Mouse (Mus musculus): Measurements from ENCODE around the gene Cyp8b1. TPM values are rescaled to one million over a fixed set of nuclear protein-coding genes. Genes with fewer than 3 reads are reported as not detected.

The Cyp8b1 gene
- polyA plus RNA-seq, 1 experiment from 2014 or later = not detected

DNA sequence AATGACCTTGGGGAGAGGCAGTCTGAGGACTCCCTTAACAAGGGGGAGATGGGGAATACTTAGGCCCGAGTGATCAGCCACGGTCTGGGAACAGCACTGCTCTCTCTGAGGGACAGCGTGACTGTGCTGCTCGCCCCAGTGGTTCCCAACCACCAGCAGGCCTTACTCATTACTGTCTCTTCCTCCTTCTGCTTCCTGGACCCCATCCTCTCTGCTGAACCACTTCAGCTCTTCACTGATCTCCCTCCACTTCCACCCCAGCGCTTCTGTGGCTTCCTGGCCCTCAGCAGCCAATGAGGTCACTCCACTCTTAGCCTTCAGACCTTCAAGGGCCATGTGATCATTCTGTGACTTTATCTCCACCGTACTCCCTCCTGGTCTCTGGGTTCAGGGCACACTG lies 6.5 kb downstream of the Cyp8b1 start:
- 87% methylated on average over 6 of the region's 6 CpGs for whole genome bisulfite sequencing
- H3K9me3 ChIP-seq (ENCODE audit: control insufficient read depth, low read length) = no peaks in the 10 kb centered on the region
- no peaks in the 10 kb centered on the region for H3K4me1 ChIP-seq (replicated peaks; ENCODE audit: control insufficient read depth, insufficient read depth, low read length)
- H3K27ac ChIP-seq (ENCODE audit: low read depth, low read length) = no peak overlapping the region
- H3K27me3 ChIP-seq (ENCODE audit: control insufficient read depth, insufficient read depth, low read length) = no peaks in the 10 kb centered on the region
- ATAC-seq (replicated peaks; ENCODE audit: low FRiP score) = no peak
- no peak overlapping the region for H3K9ac ChIP-seq (ENCODE audit: low read length)
- no peak overlapping the region for H3K4me3 ChIP-seq (ENCODE audit: low read depth, low read length)
- DNase-seq (ENCODE audit: low spot score) = no peak
- no peak overlapping the region for H3K4me2 ChIP-seq (ENCODE audit: low read depth, low read length, severe bottlenecking)
- no peaks in the 10 kb centered on the region for H3K36me3 ChIP-seq (ENCODE audit: control insufficient read depth, insufficient read depth, low read length)

DNA sequence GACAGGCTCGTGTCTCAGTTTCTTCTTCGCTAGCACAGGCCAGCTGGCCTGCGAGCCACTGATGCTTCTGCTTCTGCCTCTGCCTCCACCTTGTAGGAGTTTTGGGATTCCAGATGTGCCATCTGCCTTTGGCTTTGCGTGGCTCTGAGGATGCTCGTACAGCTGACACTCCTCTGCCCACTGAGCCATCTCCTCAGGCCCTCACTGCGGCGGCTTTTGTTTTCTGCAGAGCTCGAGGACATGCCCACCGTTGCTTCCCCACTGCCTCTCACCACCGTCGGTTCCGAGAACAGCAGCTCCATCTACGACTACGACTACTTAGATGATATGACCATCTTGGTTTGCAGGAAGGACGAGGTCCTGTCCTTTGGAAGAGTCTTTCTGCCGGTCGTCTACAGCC lies 7.8 kb downstream of the Cyp8b1 start:
- Histone ChIP-seq H3K4me1 (replicated peaks; ENCODE audit: control insufficient read depth, insufficient read depth, low read length) (no peaks in the 10 kb centered on the region), H3K27ac (ENCODE audit: low read depth, low read length) (no peak overlapping the region), H3K36me3 (ENCODE audit: control insufficient read depth, insufficient read depth, low read length) (no peaks in the 10 kb centered on the region), H3K27me3 (ENCODE audit: control insufficient read depth, insufficient read depth, low read length) (no peaks in the 10 kb centered on the region), H3K4me2 (ENCODE audit: low read depth, low read length, severe bottlenecking) (no peak overlapping the region), H3K9ac (ENCODE audit: low read length) (no peak overlapping the region), H3K4me3 (ENCODE audit: low read depth, low read length) (no peak overlapping the region), H3K9me3 (ENCODE audit: control insufficient read depth, low read length) (no peaks in the 10 kb centered on the region)
- DNase-seq (ENCODE audit: low spot score) = no peak
- WGBS = 89% methylated on average over 17 of the region's 17 CpGs
- ATAC-seq (replicated peaks; ENCODE audit: low FRiP score) = no peak

DNA sequence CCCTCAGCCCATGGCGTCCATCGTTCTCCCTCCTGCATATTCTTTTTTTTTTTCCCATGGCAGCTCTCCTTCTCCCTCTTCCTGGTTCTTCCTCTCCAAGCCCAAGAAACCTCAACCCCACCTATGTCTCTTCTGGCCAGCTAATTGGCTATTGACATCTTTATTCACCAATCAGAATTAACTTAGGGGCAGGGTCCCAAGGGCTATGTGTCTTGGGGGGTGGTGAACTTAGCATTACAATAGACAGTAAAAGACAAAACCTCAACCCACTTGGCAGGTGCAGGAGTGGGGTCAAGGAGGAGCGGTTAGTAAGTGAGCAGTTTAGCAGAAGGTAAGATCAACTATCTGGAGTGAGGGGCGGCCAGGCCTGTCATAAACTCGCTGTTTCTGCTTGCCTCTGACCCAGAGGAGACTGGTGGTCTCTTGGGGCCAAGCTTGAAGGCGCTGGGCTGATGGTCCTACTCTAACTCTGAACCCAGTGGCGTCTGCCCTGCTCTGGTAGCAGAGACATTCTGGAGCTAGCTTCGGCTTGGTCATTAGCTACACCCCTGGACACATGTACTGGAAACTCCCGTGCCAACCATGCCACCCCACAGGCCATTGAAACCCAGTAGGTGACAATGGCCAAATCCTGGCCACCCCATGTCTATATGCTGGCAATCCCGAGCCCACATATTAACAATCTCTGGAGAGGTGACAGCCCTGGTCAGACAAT lies 8.6 kb downstream of the Cyp8b1 start:
- Histone ChIP-seq H3K27ac (ENCODE audit: low read depth, low read length) (no peak overlapping the region), H3K9me3 (ENCODE audit: control insufficient read depth, low read length) (no peaks in the 10 kb centered on the region), H3K4me3 (ENCODE audit: low read depth, low read length) (no peak overlapping the region), H3K36me3 (ENCODE audit: control insufficient read depth, insufficient read depth, low read length) (no peaks in the 10 kb centered on the region), H3K9ac (ENCODE audit: low read length) (no peak overlapping the region), H3K4me2 (ENCODE audit: low read depth, low read length, severe bottlenecking) (no peak overlapping the region), H3K4me1 (replicated peaks; ENCODE audit: control insufficient read depth, insufficient read depth, low read length) (no peaks in the 10 kb centered on the region), H3K27me3 (ENCODE audit: control insufficient read depth, insufficient read depth, low read length) (no peaks in the 10 kb centered on the region)
- no peak for DNase-seq (ENCODE audit: low spot score)
- ATAC-seq (replicated peaks; ENCODE audit: low FRiP score) = no peak
- 73% methylated on average over 10 of the region's 10 CpGs for WGBS

DNA sequence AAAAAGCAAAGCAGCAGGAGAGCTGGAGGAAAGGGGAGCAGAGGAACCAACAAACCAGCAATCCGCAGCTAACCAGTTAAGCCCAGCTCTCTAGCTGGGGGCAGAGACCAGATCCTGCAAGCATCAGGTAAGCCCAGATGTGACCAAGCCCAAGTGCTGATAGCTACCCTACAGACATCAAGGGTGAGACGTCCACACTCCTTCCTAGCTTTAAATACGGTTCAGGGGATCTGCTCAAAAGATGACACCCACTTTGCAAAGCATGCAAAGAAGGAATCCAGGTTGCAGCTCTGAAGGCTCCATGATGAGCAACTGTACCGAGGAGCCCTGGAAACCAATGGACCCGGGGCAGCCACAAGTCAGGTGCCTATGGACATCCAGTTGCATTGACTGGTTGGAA lies 9.6 kb downstream of the Cyp8b1 start:
- Histone ChIP-seq H3K27me3 (ENCODE audit: control insufficient read depth, insufficient read depth, low read length) (no peaks in the 10 kb centered on the region), H3K9ac (ENCODE audit: low read length) (no peak overlapping the region), H3K36me3 (ENCODE audit: control insufficient read depth, insufficient read depth, low read length) (no peaks in the 10 kb centered on the region), H3K4me1 (replicated peaks; ENCODE audit: control insufficient read depth, insufficient read depth, low read length) (no peaks in the 10 kb centered on the region), H3K9me3 (ENCODE audit: control insufficient read depth, low read length) (no peaks in the 10 kb centered on the region), H3K4me3 (ENCODE audit: low read depth, low read length) (no peak overlapping the region), H3K4me2 (ENCODE audit: low read depth, low read length, severe bottlenecking) (no peak overlapping the region), H3K27ac (ENCODE audit: low read depth, low read length) (no peak overlapping the region)
- ATAC-seq (replicated peaks; ENCODE audit: low FRiP score) (no peak), DNase-seq (ENCODE audit: low spot score) (no peak)
- WGBS = 84% methylated on average over 5 of the region's 5 CpGs

DNA sequence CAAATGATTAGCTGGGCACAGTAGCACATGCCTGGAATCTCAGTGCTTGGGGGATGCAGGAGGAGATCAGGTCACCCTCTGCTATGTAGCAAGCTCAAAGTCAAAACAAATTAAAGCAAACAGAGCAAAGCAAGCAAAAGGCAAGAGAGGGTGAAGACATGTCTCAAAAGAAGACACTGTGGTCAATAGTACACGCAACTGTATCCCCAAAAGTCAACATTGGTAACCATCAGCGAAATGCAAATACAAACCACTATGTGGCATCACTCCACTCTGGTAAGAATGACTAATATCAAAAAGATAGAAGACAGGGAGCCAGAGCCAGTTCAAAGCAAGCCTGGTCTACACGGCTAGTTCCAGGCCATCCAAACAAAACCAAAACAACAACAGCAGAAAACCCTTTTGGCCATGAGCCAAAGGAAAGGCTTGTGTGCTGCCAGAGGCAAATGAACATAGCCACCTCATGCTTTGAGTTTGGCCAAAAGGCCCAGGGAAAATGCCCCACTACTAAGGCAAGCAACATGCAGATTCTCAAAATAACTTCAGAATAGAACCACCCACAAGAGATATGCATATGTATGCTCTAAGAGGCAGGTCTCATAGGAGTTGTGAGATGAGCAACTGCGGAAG lies 10.4 kb downstream of the Cyp8b1 start:
- WGBS = 84% methylated on average over 4 of the region's 4 CpGs
- Histone ChIP-seq H3K9me3 (ENCODE audit: control insufficient read depth, low read length) (no peaks in the 10 kb centered on the region), H3K27ac (ENCODE audit: low read depth, low read length) (no peak overlapping the region), H3K27me3 (ENCODE audit: control insufficient read depth, insufficient read depth, low read length) (no peaks in the 10 kb centered on the region), H3K9ac (ENCODE audit: low read length) (no peak overlapping the region), H3K36me3 (ENCODE audit: control insufficient read depth, insufficient read depth, low read length) (no peaks in the 10 kb centered on the region), H3K4me1 (replicated peaks; ENCODE audit: control insufficient read depth, insufficient read depth, low read length) (no peaks in the 10 kb centered on the region), H3K4me3 (ENCODE audit: low read depth, low read length) (no peak overlapping the region), H3K4me2 (ENCODE audit: low read depth, low read length, severe bottlenecking) (no peak overlapping the region)
- ATAC-seq (replicated peaks; ENCODE audit: low FRiP score) (no peak), DNase-seq (ENCODE audit: low spot score) (no peak)

DNA sequence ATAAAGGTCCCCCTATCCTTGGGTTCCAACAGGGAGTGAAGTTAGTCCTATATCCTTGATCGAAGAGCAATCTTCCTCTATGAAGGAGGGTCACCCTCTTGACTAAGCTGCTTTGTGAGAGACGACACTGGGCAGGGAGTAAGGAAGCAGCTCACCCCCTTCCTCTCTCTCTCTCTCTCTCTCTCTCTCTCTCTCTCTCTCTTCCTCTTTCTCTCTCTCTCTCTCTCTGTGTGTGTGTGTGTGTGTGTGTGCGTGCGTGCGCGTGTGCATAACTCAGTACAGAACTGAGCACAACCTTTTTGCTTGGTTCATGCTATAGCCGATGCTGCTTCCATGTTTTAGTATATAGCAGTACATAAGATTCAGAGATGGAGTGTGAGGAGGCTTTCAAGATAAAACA lies 11.2 kb downstream of the Cyp8b1 start:
- Histone ChIP-seq H3K27me3 (ENCODE audit: control insufficient read depth, insufficient read depth, low read length) (no peaks in the 10 kb centered on the region), H3K4me3 (ENCODE audit: low read depth, low read length) (no peak overlapping the region), H3K4me2 (ENCODE audit: low read depth, low read length, severe bottlenecking) (no peak overlapping the region), H3K27ac (ENCODE audit: low read depth, low read length) (no peak overlapping the region), H3K36me3 (ENCODE audit: control insufficient read depth, insufficient read depth, low read length) (no peaks in the 10 kb centered on the region), H3K9ac (ENCODE audit: low read length) (no peak overlapping the region), H3K4me1 (replicated peaks; ENCODE audit: control insufficient read depth, insufficient read depth, low read length) (no peaks in the 10 kb centered on the region), H3K9me3 (ENCODE audit: control insufficient read depth, low read length) (no peaks in the 10 kb centered on the region)
- 92% methylated on average over 7 of the region's 7 CpGs for WGBS
- ATAC-seq (replicated peaks; ENCODE audit: low FRiP score) = no peak
- DNase-seq (ENCODE audit: low spot score) = no peak

DNA sequence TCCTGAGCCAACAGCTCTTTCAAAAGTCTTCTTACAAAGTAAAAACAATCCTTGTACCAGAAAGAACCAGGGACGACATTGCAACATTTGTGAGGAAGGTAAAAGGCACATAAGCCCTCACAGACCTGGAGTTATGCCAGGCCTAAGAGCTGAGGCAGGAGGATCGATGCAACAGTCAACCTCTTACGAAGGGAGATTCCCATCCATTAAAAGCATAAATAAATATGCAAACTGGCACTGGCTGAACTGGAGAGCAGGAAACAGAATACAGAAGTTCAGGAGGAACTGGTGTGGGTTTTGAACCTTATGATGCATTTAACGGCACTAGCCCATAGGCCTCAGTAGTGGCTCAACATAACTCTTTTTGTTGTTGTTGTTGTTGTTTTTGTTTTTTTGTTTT lies 11.8 kb downstream of the Cyp8b1 start:
- WGBS = 90% methylated on average over 4 of the region's 4 CpGs
- H3K4me2 ChIP-seq (ENCODE audit: low read depth, low read length, severe bottlenecking) = no peak overlapping the region
- no peak for ATAC-seq (replicated peaks; ENCODE audit: low FRiP score)

DNA sequence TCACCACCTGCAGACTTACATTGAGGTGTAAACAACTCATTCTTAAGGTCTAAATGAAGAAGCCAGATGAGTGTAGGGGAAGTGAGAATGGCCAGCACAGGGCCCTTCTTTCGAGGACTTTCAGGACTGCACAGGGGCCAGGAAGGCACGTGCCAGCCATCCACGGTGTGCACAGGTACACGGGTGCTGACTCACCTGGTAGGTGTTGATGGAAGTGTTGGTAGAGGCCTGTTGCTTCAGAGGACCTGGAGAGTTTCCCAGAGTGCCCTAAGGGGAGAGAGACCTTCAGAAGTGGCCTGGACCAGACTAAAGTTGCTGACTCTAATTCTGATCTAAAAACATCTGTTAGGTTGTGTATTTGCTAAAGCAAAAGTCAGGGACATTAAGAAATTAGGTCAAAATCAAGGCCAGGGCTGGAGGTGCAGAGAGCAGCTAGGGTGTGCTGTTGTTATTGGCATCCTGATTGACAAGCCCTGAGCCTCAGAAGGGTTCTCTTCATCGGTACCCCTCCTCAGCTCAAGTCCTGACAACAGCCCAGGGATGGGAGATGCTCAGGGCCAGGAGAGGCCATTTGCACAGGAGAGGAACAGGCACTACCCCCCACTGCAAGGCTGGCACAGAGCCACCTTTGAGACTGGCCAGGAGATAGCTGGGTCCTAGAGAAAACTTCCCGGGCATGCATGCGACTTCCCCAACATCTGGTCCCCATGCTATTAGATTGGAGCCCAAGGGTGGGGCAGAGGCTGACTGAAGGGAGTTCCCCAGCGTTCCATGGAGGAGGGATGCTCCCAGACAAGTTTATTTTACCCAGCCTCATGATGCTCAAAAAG lies 12.4 kb downstream of the Cyp8b1 start:
- H3K27ac ChIP-seq (ENCODE audit: low read depth, low read length) = no peak overlapping the region
- DNase-seq (ENCODE audit: low spot score) = no peak
- no peak for ATAC-seq (replicated peaks; ENCODE audit: low FRiP score)
- no peak overlapping the region for H3K9ac ChIP-seq (ENCODE audit: low read length)
- no peaks in the 10 kb centered on the region for H3K9me3 ChIP-seq (ENCODE audit: control insufficient read depth, low read length)
- H3K4me1 ChIP-seq (replicated peaks; ENCODE audit: control insufficient read depth, insufficient read depth, low read length) = no peaks in the 10 kb centered on the region
- H3K27me3 ChIP-seq (ENCODE audit: control insufficient read depth, insufficient read depth, low read length) = no peaks in the 10 kb centered on the region
- no peaks in the 10 kb centered on the region for H3K36me3 ChIP-seq (ENCODE audit: control insufficient read depth, insufficient read depth, low read length)
- no peak overlapping the region for H3K4me2 ChIP-seq (ENCODE audit: low read depth, low read length, severe bottlenecking)
- H3K4me3 ChIP-seq (ENCODE audit: low read depth, low read length) = no peak overlapping the region
- WGBS = 79% methylated on average over 8 of the region's 8 CpGs

More for the DNA sequence above, 11.8 kb downstream of the Cyp8b1 start:
- Histone ChIP-seq H3K36me3 (ENCODE audit: control insufficient read depth, insufficient read depth, low read length) (no peaks in the 10 kb centered on the region), H3K9me3 (ENCODE audit: control insufficient read depth, low read length) (no peaks in the 10 kb centered on the region), H3K9ac (ENCODE audit: low read length) (no peak overlapping the region), H3K4me3 (ENCODE audit: low read depth, low read length) (no peak overlapping the region), H3K4me1 (replicated peaks; ENCODE audit: control insufficient read depth, insufficient read depth, low read length) (no peaks in the 10 kb centered on the region), H3K27ac (ENCODE audit: low read depth, low read length) (no peak overlapping the region), H3K27me3 (ENCODE audit: control insufficient read depth, insufficient read depth, low read length) (no peaks in the 10 kb centered on the region)
- no peak for DNase-seq (ENCODE audit: low spot score)
